Comparison of ENCODE assay signal across 8 mouse cellular contexts in the genomic region with DNA sequence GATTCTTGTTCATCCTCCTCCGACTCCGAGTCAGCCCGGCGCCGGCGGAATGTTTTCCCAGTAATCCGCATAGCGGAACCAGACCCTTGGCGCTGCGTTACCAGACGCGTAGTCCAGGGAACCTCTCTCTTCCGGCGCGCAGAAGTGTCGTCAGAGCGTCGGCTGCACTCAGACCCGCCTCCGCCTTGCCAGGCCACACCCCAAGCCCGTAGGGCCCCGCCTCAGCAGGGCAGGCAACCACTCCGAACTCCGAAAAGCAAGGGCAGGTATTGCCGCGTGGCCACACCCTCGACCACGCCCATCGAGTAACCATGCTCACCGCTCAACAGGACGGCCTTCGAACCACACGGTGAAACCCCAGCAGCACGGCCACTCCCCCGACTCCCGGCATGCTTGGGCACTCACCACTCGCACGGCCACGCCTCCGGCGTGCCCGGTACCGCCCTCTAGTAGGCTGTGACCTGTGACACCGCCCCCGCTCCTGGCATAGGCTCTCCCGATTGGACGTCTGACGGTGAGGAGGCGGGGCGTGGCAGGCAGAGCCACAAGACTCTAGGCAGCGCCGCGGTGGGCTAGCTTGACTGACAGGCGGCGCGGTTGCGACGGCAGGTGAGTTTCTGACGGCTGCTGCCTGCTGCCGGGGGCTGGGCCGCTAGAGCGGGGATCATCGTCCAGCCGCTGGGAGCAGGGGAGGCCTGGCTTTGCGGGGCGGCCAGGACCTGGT. TPM values are rescaled to one million over a fixed set of nuclear protein-coding genes. Genes with fewer than 3 reads are reported as not detected.
A peak's percentile ranks its signal among the peaks of the same experiment; 100 is the strongest.
DNase-seq lines count a peak whose midpoint lies in the region; ATAC-seq and TF ChIP-seq lines count a peak whose summit lies in the region.

A gene (minus strand): TSS at position 412 of the 724 bp plus-strand sequence.
A gene (plus strand): TSS at position 490 of the 724 bp plus-strand sequence.

- H3K9me3 ChIP-seq in embryonic facial prominence, embryonic 14.5 days (ENCODE audit: control insufficient read depth, low read length), result no peaks in the 10 kb centered on the region
- no peaks in the 10 kb centered on the region for H3K9me3 ChIP-seq in limb, embryonic 13.5 days
- no peaks in the 10 kb centered on the region for H3K9me3 ChIP-seq in midbrain, embryonic 16.5 days (replicated peaks; ENCODE audit: control insufficient read depth, low read length, poor library complexity, severe bottlenecking)

- ATAC-seq in embryonic facial prominence, embryonic 14.5 days (ENCODE audit: low read depth), result peak; percentile 98
- ATAC-seq in limb, embryonic 13.5 days (ENCODE audit: low FRiP score, low read depth), result peak; percentile 99
- peak; percentile 98 for ATAC-seq in midbrain, embryonic 16.5 days

- peak within 1 kb of the TSS; percentile 82 for H3K4me2 ChIP-seq in embryonic facial prominence, embryonic 14.5 days (ENCODE audit: low read depth, low read length)
- H3K4me2 ChIP-seq in limb, embryonic 13.5 days (replicated peaks), result peak within 1 kb of the TSS; percentile 86
- H3K4me2 ChIP-seq in midbrain, embryonic 16.5 days (ENCODE audit: low read length), result peak within 1 kb of the TSS; percentile 80

- peak within 1 kb of the TSS; percentile 74 for H3K4me3 ChIP-seq in embryonic facial prominence, embryonic 14.5 days (ENCODE audit: low read depth, low read length)
- peak within 1 kb of the TSS; percentile 96 for H3K4me3 ChIP-seq in heart, adult 2 months
- peak within 1 kb of the TSS; percentile 86 for H3K4me3 ChIP-seq in limb, embryonic 13.5 days
- H3K4me3 ChIP-seq in midbrain, embryonic 16.5 days (ENCODE audit: low read depth, low read length), result peak within 1 kb of the TSS; percentile 77

- peak within 1 kb of the TSS; percentile 44; the same call in 1 of the 2 replicates for H3K27ac ChIP-seq in embryonic facial prominence, embryonic 14.5 days (replicated peaks; ENCODE audit: low read depth, low read length)
- H3K27ac ChIP-seq in heart, adult 2 months, result peak within 1 kb of the TSS; percentile 78
- 0 out of 2 replicates have a peak within 1 kb of the TSS, but pooled peaks have one; percentile 22 for H3K27ac ChIP-seq in limb, embryonic 13.5 days
- peak within 1 kb of the TSS; percentile 81 for H3K27ac ChIP-seq in midbrain, embryonic 16.5 days (ENCODE audit: low read length)

- peaks cover 33% of the 10 kb centered on the region for H3K36me3 ChIP-seq in embryonic facial prominence, embryonic 14.5 days (ENCODE audit: control insufficient read depth, insufficient read depth, low read length)
- H3K36me3 ChIP-seq in heart, adult 2 months (ENCODE audit: control insufficient read depth, insufficient read depth, low read length), result no peaks in the 10 kb centered on the region
- H3K36me3 ChIP-seq in limb, embryonic 13.5 days, result peaks cover 31% of the 10 kb centered on the region
- peaks cover 7% of the 10 kb centered on the region for H3K36me3 ChIP-seq in midbrain, embryonic 16.5 days (ENCODE audit: control insufficient read depth, insufficient read depth, low read length)

- TF ChIP-seq CTCF in heart, adult 2 months (IDR thresholded peaks at IDR 0.05), result peak; percentile 32; the same call in 1 of the 2 replicates

- intact Hi-C loops in heart, adult 2 months (cut with DNase I), result loop anchor here (10.0 kb wide), 1 partner anchor 1177 kb away; a partner anchor contains a TSS

- DNase-seq in 3T3-L1 (ENCODE audit: low read depth, low spot score), result peak; percentile 100
- DNase-seq in adrenal gland, postnatal 4 days (ENCODE audit: low spot score in 2 of 2), result peak; percentile 91 to 98
- peak; percentile 100 for DNase-seq in embryonic facial prominence, embryonic 14.5 days (ENCODE audit: low spot score)
- peak; percentile 98 to 100 for DNase-seq in heart, adult 2 months
- peak; percentile 100 for DNase-seq in kidney, adult 8-10 months
- DNase-seq in spleen, postnatal 10 days (ENCODE audit: low spot score in 2 of 2), result peak; percentile 97 to 100

- WGBS in embryonic facial prominence, embryonic 14.5 days, result 0% methylated on average over 59 of the region's 66 CpGs
- WGBS in heart, adult 2 months, result under 1% methylated on average over 66 of the region's 66 CpGs
- WGBS in limb, embryonic 13.5 days, result under 1% methylated on average over 66 of the region's 66 CpGs
- under 1% methylated on average over 66 of the region's 66 CpGs for WGBS in midbrain, embryonic 16.5 days

- no peaks in the 10 kb centered on the region for H3K27me3 ChIP-seq in embryonic facial prominence, embryonic 14.5 days (replicated peaks; ENCODE audit: control insufficient read depth, insufficient read depth, low read length)
- H3K27me3 ChIP-seq in heart, adult 2 months (ENCODE audit: control insufficient read depth, insufficient read depth, low read length), result no peaks in the 10 kb centered on the region
- no peaks in the 10 kb centered on the region for H3K27me3 ChIP-seq in limb, embryonic 13.5 days
- H3K27me3 ChIP-seq in midbrain, embryonic 16.5 days (ENCODE audit: control insufficient read depth, insufficient read depth, low read depth, low read length), result no peaks in the 10 kb centered on the region

- H3K79me2 ChIP-seq in heart, adult 2 months (replicated peaks; ENCODE audit: control insufficient read depth, insufficient read depth, low read length), result 0 out of 2 replicates have a peak, but pooled peaks cover 2% of the 10 kb centered on the region

- TF ChIP-seq EP300 in heart, adult 2 months (IDR thresholded peaks at IDR 0.05; ENCODE audit: insufficient read depth, low read depth, low read length), result no peak

- peaks cover 8% of the 10 kb centered on the region for H3K4me1 ChIP-seq in embryonic facial prominence, embryonic 14.5 days (ENCODE audit: control insufficient read depth, insufficient read depth, low read length)
- H3K4me1 ChIP-seq in heart, adult 2 months (ENCODE audit: control insufficient read depth, insufficient read depth, low read length), result peaks cover 3% of the 10 kb centered on the region; the same call in 1 of the 2 replicates
- H3K4me1 ChIP-seq in limb, embryonic 13.5 days, result peaks cover 28% of the 10 kb centered on the region
- peaks cover 16% of the 10 kb centered on the region for H3K4me1 ChIP-seq in midbrain, embryonic 16.5 days (ENCODE audit: control insufficient read depth, insufficient read depth, low read length)

- peak within 1 kb of the TSS; percentile 68 for H3K9ac ChIP-seq in embryonic facial prominence, embryonic 14.5 days (ENCODE audit: low read depth, low read length)
- H3K9ac ChIP-seq in heart, adult 2 months (ENCODE audit: low read depth, low read length), result peak within 1 kb of the TSS; percentile 61
- peak within 1 kb of the TSS; percentile 81 for H3K9ac ChIP-seq in limb, embryonic 13.5 days
- peak within 1 kb of the TSS; percentile 71 for H3K9ac ChIP-seq in midbrain, embryonic 16.5 days (ENCODE audit: low read depth, low read length)

- TF ChIP-seq POLR2A in heart, adult 2 months (IDR thresholded peaks at IDR 0.05; ENCODE audit: insufficient read depth, low read depth, low read length), result peak; percentile 79

RNA-seq across cellular contexts. Expression of the first gene that starts in this region (rescaled TPM):
- 10 to 100 TPM; 37.3 to 42.8 TPM for total RNA-seq in adrenal gland, postnatal 4 days (2021)
- 46.7 and 48.1 TPM in 2 replicates for polyA plus RNA-seq in embryonic facial prominence, embryonic 14.5 days (2014; fragmentation: Nextera tagmentation; extraction: Ambion mirVana)
- 10 to 100 TPM; 20.6 to 21.7 TPM for total RNA-seq in heart, adult 2 months (2021)
- polyA plus RNA-seq in heart, adult 2 months (2012; rRNA removed), result 14.7 and 25.0 TPM in 2 replicates
- 59.7 and 59.9 TPM in 2 replicates for polyA plus RNA-seq in limb, embryonic 13.5 days (2015; fragmentation: Nextera tagmentation; extraction: Ambion mirVana)
- polyA plus RNA-seq in midbrain, embryonic 16.5 days (2015; fragmentation: Nextera tagmentation; extraction: Ambion mirVana), result 93.8 and 95.3 TPM in 2 replicates

RNA-seq across cellular contexts. Expression of the second gene that starts in this region (rescaled TPM):
- total RNA-seq in adrenal gland, postnatal 4 days (2021), result 10 to 100 TPM; 30.7 to 31.5 TPM
- polyA plus RNA-seq in embryonic facial prominence, embryonic 14.5 days (2014; fragmentation: Nextera tagmentation; extraction: Ambion mirVana), result 20.9 and 21.7 TPM in 2 replicates
- 10 to 100 TPM; 50.8 to 55.0 TPM for total RNA-seq in heart, adult 2 months (2021)
- polyA plus RNA-seq in heart, adult 2 months (2012; rRNA removed), result 43.9 and 51.7 TPM in 2 replicates
- polyA plus RNA-seq in limb, embryonic 13.5 days (2015; fragmentation: Nextera tagmentation; extraction: Ambion mirVana), result 21.6 and 22.9 TPM in 2 replicates
- polyA plus RNA-seq in midbrain, embryonic 16.5 days (2015; fragmentation: Nextera tagmentation; extraction: Ambion mirVana), result 49.2 and 49.8 TPM in 2 replicates

Comparison
In these comparisons a context has a peak if more than half of its experiments do, and no peak if none do; other contexts are left out.
1. Peak in every context shown above with its lines: DNase-seq, ATAC-seq, H3K4me3 ChIP-seq and H3K27ac ChIP-seq.
2. H3K27ac ChIP-seq: peak in every context shown above with its lines; median percentile 81 in midbrain, embryonic 16.5 days; 78 in heart, adult 2 months; 44 in embryonic facial prominence, embryonic 14.5 days; 22 in limb, embryonic 13.5 days.